Mouse (Mus musculus) spleen, adult 2 months (tissue): ENCODE data around the gene Rbm12.

Source experiments
- CTCF ChIP-seq: fragments of 200-500 bp; IDR thresholded peaks from 2 replicates; pipeline ENCODE4 v1.5.1; 2011; ENCODE audit warnings: mild to moderate bottlenecking, inconsistent platforms; ENCODE audit not compliant: insufficient read depth, insufficient read length, insufficient replicate concordance; ENCODE audit errors: extremely low read depth
- POLR2A ChIP-seq: fragments of 200-500 bp; IDR thresholded peaks from 2 replicates; pipeline ENCODE4 v1.6.1; 2011; ENCODE audit warnings: low read depth, low read length, inconsistent platforms

DNA sequence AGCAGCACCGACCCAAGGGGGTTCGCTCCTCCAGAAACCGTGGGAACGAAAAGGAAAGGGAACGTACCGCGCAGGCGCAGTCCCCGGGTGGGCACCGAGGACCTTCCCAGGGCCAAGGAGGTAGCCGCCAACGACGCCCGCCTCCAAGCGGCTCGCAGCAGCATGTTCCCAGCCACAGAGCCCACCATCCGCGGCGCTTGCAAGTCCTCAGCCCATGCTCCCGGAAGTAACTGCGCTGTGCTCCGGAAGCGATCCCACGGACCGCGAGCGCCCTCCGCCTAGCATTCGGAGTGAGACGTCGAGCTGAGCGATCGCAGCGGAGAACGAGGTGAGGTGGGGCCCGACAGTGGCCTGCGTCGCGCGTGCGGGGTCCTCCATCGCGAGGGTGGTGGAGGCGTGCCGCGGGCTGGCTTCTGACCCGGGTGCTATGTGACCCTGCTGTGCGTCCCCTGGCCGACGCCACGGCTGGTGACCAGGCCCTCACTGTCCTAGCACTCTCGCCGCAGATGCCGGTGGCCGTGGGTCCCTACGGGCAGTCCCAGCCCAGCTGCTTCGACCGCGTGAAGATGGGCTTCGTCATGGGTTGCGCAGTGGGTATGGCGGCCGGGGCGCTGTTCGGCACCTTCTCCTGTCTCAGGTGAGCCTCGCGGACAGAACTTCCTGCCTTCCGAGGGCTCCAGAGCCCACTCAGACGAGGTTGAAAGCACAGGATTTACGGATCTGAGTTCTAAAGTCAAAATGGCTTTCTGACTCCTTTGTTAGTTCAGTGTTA lies 32.4 kb upstream of the Rbm12 start, which contains the start of the genes Romo1 and Nfs1:
- TF ChIP-seq CTCF, result no peak
- peak; percentile 51 for TF ChIP-seq POLR2A
